Mouse (Mus musculus): ENCODE results near the gene Sco2.

DNA sequence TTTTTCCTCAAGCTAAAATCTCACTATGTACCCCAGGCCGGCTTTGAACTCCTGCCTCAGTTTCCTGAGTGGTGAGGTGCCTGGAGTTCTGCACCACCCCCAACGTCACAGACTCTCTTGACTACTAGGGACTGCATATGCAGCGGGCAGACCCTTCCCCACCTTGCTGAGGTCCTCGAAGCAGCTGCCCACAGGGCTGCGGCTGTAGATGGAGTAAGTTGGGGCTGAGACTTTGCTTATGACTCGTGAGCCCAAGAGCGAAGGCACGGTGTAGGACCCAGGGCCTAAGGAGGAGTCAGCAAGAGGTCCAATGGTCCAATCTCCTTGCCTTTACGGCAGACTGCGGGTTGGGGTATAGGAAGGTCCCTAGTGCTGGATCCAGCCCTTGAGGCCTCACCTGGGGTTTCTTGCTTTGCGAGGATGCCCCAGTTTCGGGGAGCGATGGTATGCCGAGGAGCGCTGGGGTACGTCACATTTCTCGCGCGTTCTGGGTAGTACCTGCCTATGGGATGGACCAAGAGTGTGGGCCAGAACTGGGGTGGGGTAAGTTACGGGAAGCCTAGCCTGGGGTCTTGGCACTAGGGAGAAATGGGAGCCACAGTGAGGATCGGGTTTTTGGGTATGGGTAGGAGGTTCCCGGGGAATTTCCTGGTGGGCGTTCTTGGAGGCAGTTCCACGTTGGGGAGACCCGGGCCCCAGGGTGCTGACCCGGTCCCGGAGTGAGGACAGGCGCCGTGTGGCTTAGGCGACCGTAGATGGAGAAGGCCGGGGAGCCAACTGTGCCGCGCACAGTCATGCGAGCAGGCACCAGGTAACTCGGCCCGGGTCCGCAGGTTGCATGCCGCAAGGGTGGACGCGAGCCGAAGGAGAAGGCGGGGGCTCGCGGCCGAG, 4.5 kb upstream of the Sco2 start:
- TF ChIP-seq CTCF (IDR thresholded peaks at IDR 0.05; ENCODE audit: low read depth, low read length) = no peak
- TF ChIP-seq POLR2A (IDR thresholded peaks at IDR 0.05; ENCODE audit: borderline replicate concordance, low read depth, low read length) = no peak
